Mouse (Mus musculus): ENCODE measurements around the gene Teddm3. TPM values are rescaled to one million over a fixed set of nuclear protein-coding genes. Genes with fewer than 3 reads are reported as not detected.

Gene Teddm3
- not detected for polyA plus RNA-seq (2012; fragmentation: generic; extraction: Trizol)

DNA sequence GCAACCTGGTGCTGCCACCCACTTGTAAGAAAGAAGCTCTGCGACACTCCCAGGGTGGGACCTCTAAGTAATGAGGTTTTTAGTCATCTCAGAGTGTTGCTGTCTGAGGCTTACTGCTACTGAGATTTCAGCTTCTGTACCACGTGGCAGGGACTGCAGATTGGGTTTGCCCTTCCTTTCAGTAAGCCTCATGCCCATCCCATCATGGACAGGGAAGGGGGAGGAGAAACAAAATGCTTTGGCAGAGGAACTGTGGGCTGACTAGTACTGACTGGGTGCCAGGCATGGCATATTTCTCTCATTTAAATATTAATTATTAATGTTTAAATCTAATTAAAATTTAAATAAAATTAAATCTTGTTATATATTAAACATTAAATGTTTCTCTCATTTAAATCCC lies at the start of gene Teddm3:
TSS of gene Teddm3 (minus strand) at position 101 of the 400 bp plus-strand sequence.

Other genes starting within 250 kb of the Teddm3 start
- 10 to 100 TPM in 1 of 2 experiments, 1 to 10 TPM in 1; 6.0 to 65.0 TPM for gene Ephb3, start 50.8 kb upstream of the Teddm3 start, polyA plus RNA-seq (2012; fragmentation: generic; extraction: Trizol)

Measured in C3H10T1/2 (cell line).